Mouse (Mus musculus): ENCODE measurements around the gene H60b.

- no peak for TF ChIP-seq CTCF (IDR thresholded peaks at IDR 0.05)
- no peak for TF ChIP-seq EP300 (IDR thresholded peaks at IDR 0.05)
Observed at GRCm38 (mm10) chr10:22295676-22296075, 137.3 kb downstream of the H60b start.
